Mouse (Mus musculus) cortical plate, adult 2 months (tissue): ENCODE measurements around the gene Cnr2. TPM values are rescaled to one million over a fixed set of nuclear protein-coding genes. Genes with fewer than 3 reads are reported as not detected.
A peak's percentile ranks its signal among the peaks of the same experiment; 100 is the strongest.

ENCODE experiments used
- H3K27ac ChIP-seq: fragments of 200-500 bp; 2 replicates; pipeline ENCODE4 v1.5.1; 2012; ENCODE audit warnings: low read length, control low read depth, inconsistent platforms; ENCODE audit not compliant: insufficient read depth
- H3K4me1 ChIP-seq: fragments of 200-500 bp; 2 replicates; pipeline ENCODE4 v1.6.1; 2011; ENCODE audit warnings: low read length; ENCODE audit not compliant: control insufficient read depth, insufficient read depth
- H3K4me3 ChIP-seq: fragments of 200-500 bp; 2 replicates; pipeline ENCODE4 v1.5.1; 2011; ENCODE audit warnings: mild to moderate bottlenecking, low read length, control low read depth; ENCODE audit not compliant: insufficient read depth
- CTCF ChIP-seq: fragments of 200-500 bp; IDR thresholded peaks from 2 replicates; pipeline ENCODE4 v1.5.1; 2011; ENCODE audit warnings: mild to moderate bottlenecking, control low read depth, low read length; ENCODE audit not compliant: insufficient read depth; ENCODE audit errors: extremely low read depth
- POLR2A ChIP-seq: fragments of 200-500 bp; IDR thresholded peaks from 2 replicates; pipeline ENCODE4 v1.6.1; 2011; ENCODE audit warnings: mild to moderate bottlenecking, low read length, control low read depth; ENCODE audit not compliant: insufficient read depth; ENCODE audit errors: extremely low read depth
- polyA plus RNA-seq: library from polyadenylated mRNA; depleted of rRNA; stranded (reverse); fragments of >200 nt; gene quantifications from 2 replicates; pipeline ENCODE4 v1.2.3, GENCODE M21; 2012

The Cnr2 gene
- polyA plus RNA-seq, 1 experiment: 0.15 TPM

- no peak for TF ChIP-seq CTCF
- no peak for TF ChIP-seq POLR2A
- peaks cover 3% of the 10 kb centered on the region for H3K4me1 ChIP-seq
- no peak overlapping the region for H3K4me3 ChIP-seq
- no peak overlapping the region for H3K27ac ChIP-seq
Observed at GRCm38 (mm10) chr4:135951505-135951904, 56.3 kb downstream of the Cnr2 start.

GRCm38 (mm10) chr4:135953179-135953578 lies 58.0 kb downstream of the Cnr2 start:
- Histone ChIP-seq H3K4me1 (peaks cover 3% of the 10 kb centered on the region), H3K27ac (no peak overlapping the region), H3K4me3 (no peak overlapping the region)
- no peak for TF ChIP-seq CTCF
- no peak for TF ChIP-seq POLR2A

- no peak overlapping the region for H3K27ac ChIP-seq
- TF ChIP-seq CTCF (peak; percentile 91), POLR2A (no peak)
- no peak overlapping the region for H3K4me3 ChIP-seq
- peaks cover 3% of the 10 kb centered on the region for H3K4me1 ChIP-seq
Observed at GRCm38 (mm10) chr4:135954241-135954640, 59.0 kb downstream of the Cnr2 start.

DNA sequence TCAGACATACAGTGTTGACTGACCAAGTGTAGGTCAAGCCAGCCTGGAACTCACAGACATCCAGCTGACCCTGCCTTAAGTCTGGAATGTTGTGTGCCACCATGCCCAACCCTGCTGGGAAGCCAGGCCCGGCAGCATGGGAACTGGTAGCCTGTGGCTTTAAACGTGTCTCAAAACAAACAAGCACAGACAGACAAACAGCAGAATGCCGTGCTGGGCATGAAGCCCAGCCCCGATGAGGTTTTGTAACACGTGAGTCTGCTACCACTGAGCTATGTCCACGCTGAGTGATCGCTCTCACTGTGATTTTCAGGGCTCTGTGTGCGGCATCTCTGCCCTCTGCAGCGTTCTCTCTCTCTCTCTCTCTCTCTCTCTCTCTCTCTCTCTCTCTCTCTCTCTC lies 60.7 kb downstream of the Cnr2 start:
- Histone ChIP-seq H3K4me1 (no peaks in the 10 kb centered on the region), H3K27ac (no peak overlapping the region), H3K4me3 (no peak overlapping the region)
- TF ChIP-seq POLR2A (no peak), CTCF (no peak)

GRCm38 (mm10) chr4:135958354-135958753 lies 63.2 kb downstream of the Cnr2 start:
- Histone ChIP-seq H3K4me1 (no peaks in the 10 kb centered on the region), H3K4me3 (no peak overlapping the region), H3K27ac (no peak overlapping the region)
- no peak for TF ChIP-seq CTCF
- TF ChIP-seq POLR2A: no peak

GRCm38 (mm10) chr4:135960717-135961116 lies 65.5 kb downstream of the Cnr2 start:
- no peak overlapping the region for H3K27ac ChIP-seq
- H3K4me1 ChIP-seq: no peaks in the 10 kb centered on the region
- TF ChIP-seq POLR2A (no peak), CTCF (peak; percentile 96)
- H3K4me3 ChIP-seq: no peak overlapping the region

DNA sequence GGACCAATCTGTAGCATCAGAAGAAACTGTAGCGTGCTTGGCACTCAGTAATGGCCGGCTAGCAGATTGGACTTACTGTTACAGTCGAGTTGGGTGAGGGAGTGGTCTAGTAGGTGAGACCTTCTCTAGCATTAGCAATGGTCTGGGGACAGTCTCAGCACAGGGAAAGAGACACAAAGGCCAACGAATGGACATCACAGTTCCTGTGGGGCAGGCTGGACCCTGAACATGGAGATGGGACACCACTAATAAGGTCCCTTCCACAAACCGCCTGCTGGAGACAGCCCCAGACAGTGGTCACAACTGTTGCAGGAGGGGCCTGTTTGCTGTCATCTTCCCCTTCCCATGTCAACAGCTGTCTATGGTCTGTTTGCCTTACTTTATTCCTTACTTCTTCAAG lies 66.5 kb downstream of the Cnr2 start:
- no peaks in the 10 kb centered on the region for H3K4me1 ChIP-seq
- H3K27ac ChIP-seq: no peak overlapping the region
- H3K4me3 ChIP-seq: no peak overlapping the region
- TF ChIP-seq CTCF: no peak
- TF ChIP-seq POLR2A: no peak

- no peaks in the 10 kb centered on the region for H3K4me1 ChIP-seq
- TF ChIP-seq POLR2A (no peak), CTCF (no peak)
- H3K4me3 ChIP-seq: no peak overlapping the region
- no peak overlapping the region for H3K27ac ChIP-seq
Observed at GRCm38 (mm10) chr4:135962198-135962597, 67.0 kb downstream of the Cnr2 start.

- Histone ChIP-seq H3K4me3 (peak overlapping the region; percentile 47), H3K4me1 (no peaks in the 10 kb centered on the region), H3K27ac (peak overlapping the region; percentile 78)
- TF ChIP-seq POLR2A: no peak
- no peak for TF ChIP-seq CTCF
Observed at GRCm38 (mm10) chr4:135962946-135963345, 67.8 kb downstream of the Cnr2 start.

- H3K4me3 ChIP-seq: peak within 1 kb of the TSS; percentile 47
- H3K27ac ChIP-seq: peak within 1 kb of the TSS; percentile 78
- TF ChIP-seq CTCF (no peak), POLR2A (peak; percentile 83; the same call in 1 of the 2 replicates)
- no peaks in the 10 kb centered on the region for H3K4me1 ChIP-seq
Observed at GRCm38 (mm10) chr4:135963457-135964193, 68.4 kb downstream of the Cnr2 start, which contains the start of gene Gale. Gene Gale, plus strand, starts transcription at chr4:135963727.
